Mouse (Mus musculus) A20 (cell line): ENCODE data around the gene Muc4.

ENCODE experiments used
- DNase-seq: peaks from one replicate; pipeline ENCODE4 v3.0.0-alpha.2; 2011; ENCODE audit warnings: low read depth, low spot score

The Muc4 gene

DNA sequence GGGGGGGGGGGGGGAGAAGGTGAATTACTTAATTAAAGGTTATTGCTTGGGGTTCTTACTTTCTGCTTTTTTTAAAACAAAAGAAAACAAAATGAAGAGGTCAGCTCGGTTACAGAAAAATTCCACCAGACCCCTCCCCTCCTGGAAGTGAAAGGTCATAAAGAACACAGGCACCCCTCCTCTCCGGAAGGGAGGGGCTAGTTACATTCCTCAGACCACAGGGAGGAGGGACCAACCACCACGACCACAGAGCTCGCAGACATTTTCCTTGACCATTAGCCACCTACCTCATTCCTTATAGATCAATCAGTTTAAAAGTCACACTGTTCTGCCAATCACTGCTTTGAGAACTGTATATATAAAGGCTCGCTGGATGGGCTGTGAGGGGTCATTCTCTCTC is 68.2 kb downstream of the Muc4 start:
- DNase-seq = no peak

GRCm38 (mm10) chr16:32805151-32805550 is 69.5 kb downstream of the Muc4 start:
- no peak for DNase-seq

DNA sequence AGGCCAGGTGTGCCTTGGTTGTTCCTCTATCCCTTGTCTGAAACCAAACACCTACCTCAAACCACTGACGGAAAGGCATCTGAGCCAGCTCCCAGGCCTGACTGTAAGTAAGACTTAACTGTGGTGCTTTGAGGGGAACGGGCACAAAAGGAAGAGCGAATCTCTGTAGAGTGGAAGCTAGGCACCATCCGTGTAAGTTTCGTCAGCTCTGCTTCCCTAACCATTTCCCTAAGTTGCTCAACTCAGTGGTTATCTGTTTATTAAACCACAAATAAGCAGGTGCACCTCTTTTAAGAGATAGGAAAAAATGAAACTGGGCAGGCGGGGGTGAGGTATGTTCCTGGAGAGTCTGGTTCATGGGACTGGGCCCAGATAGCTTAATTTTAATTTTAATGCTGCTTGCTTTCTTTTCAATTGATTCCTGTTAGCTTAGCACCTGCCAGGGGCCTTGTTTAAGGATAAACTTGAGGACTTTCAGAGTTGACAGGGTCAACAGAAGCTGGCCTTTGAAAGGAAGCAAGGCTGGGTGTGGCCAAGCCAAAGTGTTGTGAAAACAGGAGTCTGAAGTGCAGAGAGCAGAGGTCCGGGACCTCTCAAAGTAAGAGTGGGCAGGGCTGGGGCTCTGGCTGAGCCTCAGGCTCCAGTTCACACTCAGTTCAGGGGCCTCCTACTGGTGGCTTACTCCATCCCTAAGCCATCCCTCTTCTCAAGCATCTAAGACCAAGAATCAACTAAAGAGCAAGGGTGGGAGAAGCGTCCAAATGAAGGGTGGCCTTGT is 71.9 kb downstream of the Muc4 start:
- DNase-seq = no peak

DNA sequence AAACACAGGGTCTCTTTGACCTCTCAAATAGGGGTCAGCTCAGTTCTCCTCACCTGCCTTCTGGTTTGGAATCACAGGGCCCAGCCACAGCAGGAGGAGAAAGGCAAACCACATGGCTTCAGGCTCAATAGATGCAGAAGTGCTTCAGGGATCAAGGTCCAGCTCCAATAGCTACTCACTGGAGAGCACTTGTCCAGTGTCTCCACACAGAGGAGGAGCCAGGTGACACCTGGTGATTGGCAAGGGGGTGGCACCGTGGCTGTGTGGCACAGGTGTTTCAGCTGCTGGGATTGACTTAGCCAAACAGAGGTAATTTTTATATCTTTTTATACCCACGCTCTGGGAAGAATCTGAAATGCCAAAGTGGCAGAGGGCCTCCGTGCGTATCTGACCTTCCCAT is 74.6 kb downstream of the Muc4 start, which contains the start of gene Smbd1:
Gene Smbd1 (minus strand): TSS at position 157 of the 400 bp plus-strand sequence.
- no peak for DNase-seq

DNA sequence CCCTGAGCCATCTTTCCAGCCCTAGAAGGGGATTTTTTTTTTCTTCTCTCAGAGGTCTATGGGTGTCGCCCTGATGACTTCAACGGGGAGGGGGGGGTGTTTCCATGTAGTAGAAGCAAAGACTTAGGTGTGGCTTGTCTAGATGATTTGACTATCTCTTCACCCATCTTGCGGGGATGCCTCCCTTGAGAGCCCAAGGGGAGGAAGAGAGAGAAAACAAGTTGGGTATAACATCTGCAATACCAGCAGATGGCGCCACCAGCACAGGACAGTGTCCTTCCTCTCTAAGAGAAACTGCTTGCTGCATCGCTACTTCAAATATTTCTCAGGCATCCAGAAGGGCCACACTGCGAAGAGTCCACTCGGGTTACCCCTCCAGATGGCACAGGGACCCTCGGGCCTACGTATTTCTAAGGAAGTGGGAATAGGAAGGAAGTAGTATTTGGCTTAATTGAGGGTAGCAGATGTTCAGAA is 77.2 kb downstream of the Muc4 start:
- DNase-seq = peak; percentile 90

- peak; percentile 70 for DNase-seq
These were observed 77.7 kb downstream of the Muc4 start for GRCm38 (mm10) chr16:32813362-32813761.

DNA sequence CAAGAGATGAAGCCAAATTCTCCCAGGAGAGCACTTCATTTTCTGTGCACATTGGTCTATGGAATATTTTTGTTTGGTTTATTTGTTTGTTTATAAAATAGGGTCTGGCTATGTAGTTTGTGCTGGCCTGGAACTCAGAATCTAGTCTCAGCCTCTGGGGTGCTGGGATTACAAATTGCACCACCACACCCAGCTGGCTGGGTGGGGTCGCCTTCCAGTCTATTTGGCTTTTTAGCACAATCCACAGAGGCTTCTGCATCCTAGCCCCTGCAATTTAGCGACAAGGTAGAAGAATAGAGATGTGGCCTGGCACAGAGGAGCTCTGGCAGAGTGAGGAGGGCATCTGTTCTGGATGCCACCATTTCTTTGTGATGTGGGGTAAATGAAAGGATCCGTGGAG is 78.1 kb downstream of the Muc4 start:
- DNase-seq = no peak

GRCm38 (mm10) chr16:32814539-32814938 is 78.9 kb downstream of the Muc4 start:
- DNase-seq = no peak

GRCm38 (mm10) chr16:32815160-32815605 is 79.5 kb downstream of the Muc4 start:
- no peak for DNase-seq

- DNase-seq = no peak
These were observed 82.3 kb downstream of the Muc4 start for GRCm38 (mm10) chr16:32818036-32818435.

GRCm38 (mm10) chr16:32818441-32818840 is 82.8 kb downstream of the Muc4 start:
- no peak for DNase-seq

- DNase-seq = no peak
These were observed 86.2 kb downstream of the Muc4 start for GRCm38 (mm10) chr16:32821772-32822449.

DNA sequence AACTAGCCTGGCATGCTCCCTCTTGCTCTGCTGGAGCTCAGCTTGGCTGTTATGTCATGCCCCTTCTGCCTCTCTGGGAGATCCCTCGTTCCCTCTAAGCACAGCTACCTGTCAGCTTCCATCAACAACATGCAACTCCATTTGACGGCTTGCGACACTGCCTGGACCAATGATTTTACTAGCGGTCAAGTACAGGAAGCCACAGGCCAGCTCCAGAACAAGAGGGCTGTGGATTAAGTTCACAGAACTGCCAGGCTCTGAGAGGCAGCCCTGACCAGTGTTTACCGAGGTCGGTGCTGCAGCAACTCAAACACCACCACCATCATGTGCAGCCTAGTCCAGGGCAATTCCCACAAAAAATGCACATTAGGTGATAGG is 86.8 kb downstream of the Muc4 start:
- no peak for DNase-seq

- no peak for DNase-seq
These were observed 87.2 kb downstream of the Muc4 start for GRCm38 (mm10) chr16:32822881-32823280.

DNA sequence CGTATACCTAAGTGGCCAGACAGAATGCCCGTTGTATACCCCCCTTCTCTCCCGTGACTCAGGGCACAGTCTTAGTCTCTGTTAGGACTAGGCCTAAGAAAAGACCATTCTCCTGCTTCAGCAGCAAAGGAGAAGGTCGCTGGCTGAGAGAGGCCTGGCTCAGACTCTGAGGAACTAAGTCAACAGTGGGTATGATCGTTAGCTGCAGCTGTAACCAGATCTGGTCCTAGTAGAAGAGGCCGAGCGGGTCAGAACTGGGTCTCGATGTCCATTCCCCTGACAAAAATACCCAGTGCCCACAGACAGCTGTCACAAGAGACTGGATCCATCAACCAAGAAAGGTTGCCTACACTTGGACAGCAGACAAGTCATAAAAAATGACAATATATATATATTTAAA is 87.8 kb downstream of the Muc4 start:
- no peak for DNase-seq

GRCm38 (mm10) chr16:32824061-32824460 is 88.4 kb downstream of the Muc4 start:
- no peak for DNase-seq

DNA sequence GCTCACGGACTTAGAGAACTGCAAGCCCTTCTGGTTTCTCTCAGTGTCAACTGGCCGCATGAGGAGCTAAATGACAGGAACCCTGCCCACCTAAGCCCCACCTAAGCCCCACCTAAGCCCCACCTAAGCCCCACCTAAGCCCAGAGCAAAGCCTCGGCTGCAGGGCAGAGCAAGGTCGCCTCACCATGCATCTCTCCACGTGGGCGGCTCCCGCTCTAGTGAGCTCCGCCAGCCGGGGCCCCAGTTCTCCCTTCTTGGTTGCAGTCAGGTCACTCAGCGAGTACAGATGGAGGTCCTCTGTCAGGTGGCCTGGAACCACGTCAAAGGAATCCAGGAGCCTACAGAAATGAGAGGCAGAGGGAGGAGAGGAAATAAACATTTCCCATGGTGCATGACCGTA is 89.7 kb downstream of the Muc4 start:
- no peak for DNase-seq

DNA sequence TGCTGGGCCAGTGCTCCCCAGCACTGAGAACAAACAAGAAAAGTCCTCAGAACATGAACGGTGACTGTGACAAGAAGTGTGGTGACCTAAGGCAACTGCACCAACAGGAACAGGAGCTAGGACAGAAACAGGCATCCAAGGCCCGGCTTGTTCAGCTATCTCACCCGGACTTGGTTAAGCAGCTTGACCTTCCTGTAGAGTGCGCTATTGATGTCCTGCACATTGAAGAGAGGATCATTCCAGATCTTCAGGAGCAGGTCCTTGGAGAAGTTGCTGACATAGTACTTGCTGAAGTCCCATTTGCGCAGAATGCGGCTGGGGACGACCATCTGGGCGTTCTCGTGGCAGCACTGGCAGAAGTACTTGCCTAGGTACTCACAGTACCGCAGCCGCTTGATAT is 90.8 kb downstream of the Muc4 start:
- peak; percentile 45 for DNase-seq

GRCm38 (mm10) chr16:32829104-32829503 is 93.4 kb downstream of the Muc4 start:
- DNase-seq = no peak

- no peak for DNase-seq
These were observed 95.8 kb downstream of the Muc4 start for GRCm38 (mm10) chr16:32831501-32831900.
